Mouse (Mus musculus) erythroid progenitor cell, adult 5-6 weeks (primary cell): ENCODE measurements around the gene Oscar. TPM values are rescaled to one million over a fixed set of nuclear protein-coding genes. Genes with fewer than 3 reads are reported as not detected.
A peak's percentile ranks its signal among the peaks of the same experiment; 100 is the strongest.

Source experiments
- ATAC-seq: replicated peaks from 2 replicates; pipeline ENCODE4 v1.8.0; 2016; ENCODE audit warnings: moderate number of reproducible peaks, mild to moderate bottlenecking, moderate TSS enrichment, inconsistent platforms; ENCODE audit not compliant: poor library complexity, low FRiP score, severe bottlenecking
- total RNA-seq, 2 experiments: library from RNA; stranded (forward) in 1 of 2; stranded (reverse) in 1 of 2; fragments of 150-400 nt in 1 of 2; fragments of 186-747, 209-891 nt in 1 of 2; gene quantifications; 2 replicates each; pipeline versions ENCODE4 v1.2.3 to v1.2.4; 2015 to 2017; ENCODE audit warnings: low replicate concordance in 2 of 2

Gene Oscar
- not detected in 2 replicates for total RNA-seq (2015; ENCODE audit: low replicate concordance)
- not detected in 2 replicates for total RNA-seq (2017; ENCODE audit: low replicate concordance)

DNA sequence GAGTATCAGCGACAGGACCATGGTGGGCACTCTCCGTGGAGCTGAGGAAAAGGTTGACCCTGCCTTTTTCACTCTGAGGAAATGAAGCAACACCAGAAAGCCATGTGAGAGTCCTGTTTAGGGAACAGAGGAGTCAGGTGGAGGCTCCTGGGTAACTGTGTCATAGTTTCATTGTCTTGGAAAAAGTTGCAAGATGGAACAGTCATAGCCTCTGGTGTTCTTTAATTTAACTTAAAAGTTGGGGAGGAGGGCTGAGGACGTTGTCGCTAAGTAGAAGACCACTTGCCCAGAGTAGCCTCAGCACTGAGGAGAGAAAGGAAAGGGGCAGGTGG lies at the start of gene Oscar:
Gene Oscar, minus strand, starts transcription at position 101 of the 332 bp plus-strand sequence.
- ATAC-seq = no peak

DNA sequence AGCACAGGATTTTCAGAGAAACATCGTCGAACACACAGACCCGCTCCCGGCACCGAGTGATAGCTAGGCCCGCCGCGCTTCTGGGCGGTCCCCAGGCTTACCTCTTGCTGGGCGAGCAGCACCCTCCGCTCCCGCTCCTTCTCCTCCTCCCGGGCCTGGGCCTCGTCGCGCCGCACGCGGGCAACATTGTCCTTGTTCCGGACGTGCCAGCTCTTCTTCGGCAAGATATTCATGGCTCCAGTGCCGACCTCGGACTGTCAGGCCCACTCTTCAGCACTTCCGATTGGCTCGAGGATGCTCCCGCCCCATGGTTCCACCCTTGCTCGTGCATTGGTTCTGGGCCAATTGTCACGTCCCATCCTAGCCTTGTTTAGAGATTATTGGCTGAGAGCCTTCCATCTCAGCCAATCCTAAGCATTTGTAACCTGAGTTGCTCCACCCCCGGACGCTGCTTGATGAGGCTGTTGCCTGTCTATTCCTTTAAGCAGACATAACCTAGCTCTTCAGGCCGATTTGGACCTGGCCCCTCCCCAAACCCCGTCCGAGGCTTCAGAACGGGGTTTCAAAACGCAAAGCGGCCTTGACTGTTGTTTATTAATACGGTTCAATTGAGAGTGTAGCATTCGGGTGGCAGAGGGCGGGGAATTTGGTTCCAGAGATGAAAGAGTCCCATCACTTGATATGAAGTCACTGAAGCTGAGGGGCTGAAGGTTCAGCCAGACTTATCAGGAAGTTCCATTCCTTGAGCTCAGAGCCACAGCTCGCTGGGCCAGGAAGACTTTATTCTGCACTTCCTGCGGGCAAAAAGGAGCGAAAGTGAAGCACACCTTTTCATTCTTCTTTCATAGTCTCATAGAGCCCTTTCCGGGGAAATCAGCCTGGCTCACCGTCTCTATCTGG lies 49.5 kb upstream of the Oscar start, which contains the start of gene Leng1:
Gene Leng1, minus strand, starts transcription at position 626 of the 900 bp plus-strand sequence.
- ATAC-seq = peak; percentile 95

DNA sequence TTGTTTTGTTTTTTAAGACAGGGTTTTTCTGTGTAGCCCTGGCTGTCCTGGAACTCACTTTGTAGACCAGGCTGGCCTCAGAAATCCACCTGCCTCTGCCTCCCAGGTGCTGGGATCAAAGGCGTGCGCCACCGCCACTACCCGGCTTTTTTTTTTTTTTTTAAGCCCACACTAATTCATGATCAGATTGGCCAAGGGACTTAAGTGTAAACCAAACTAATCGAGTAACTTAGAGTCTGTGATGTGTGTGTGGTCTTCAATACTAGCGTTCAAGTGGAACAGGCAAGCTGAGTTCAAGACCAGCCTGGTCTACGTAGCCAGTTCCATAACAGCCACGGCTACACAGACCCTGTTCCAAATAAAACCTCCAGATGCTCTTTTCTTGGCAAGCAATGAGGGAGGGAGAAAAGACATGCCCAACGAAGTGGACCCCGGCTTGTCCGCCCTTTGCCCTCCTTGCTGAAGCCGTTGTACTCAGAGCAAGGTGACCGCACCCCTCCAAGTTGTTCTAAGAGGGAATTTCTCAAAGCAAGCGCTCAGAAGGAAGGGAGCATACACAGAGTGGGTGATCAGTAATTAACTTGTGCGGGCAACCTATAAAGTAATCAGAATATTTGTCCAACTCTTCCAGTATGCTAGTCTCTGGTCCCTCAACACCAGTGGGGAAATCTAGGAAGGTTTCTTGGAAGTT lies 48.7 kb upstream of the Oscar start:
- peak; percentile 35; the same call in 1 of the 2 replicates for ATAC-seq

DNA sequence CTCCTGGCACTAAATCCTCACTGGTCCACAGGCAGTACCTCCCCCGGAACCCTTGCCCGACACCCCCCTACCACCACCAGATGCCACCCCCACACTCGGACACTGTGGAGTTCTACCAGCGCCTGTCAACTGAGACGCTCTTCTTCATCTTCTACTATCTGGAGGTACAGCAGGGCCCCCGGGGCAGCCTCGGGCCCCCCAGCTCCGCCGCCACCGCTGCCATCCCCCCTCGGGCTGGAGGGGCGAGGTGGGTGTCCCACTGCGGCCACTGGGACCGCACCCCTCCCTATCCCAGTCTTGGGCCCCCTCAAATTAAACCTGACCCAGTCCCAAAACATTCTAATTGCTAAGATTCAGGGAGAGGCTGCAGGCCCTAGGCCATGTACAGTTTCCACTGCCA lies 42.6 kb upstream of the Oscar start:
- no peak for ATAC-seq

DNA sequence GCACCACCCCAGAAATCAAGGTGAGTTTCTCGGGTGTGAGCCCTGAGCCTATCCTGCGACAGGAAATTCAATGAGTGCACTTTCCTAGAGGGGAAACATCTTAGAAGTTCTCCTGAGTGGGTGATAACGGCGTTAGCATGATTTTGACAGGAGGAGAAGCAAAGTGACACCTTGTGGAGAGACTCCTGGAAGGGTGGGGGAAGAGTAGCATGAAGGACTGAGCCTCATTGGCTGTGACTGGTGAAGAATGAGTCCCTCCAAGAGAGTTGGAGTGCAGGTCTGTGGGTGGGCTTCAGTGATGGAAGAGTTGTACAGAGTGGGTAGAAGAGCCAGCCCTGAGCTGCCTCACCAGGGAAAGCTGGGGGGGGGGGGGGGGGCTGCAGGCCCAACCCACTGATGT lies 41.0 kb upstream of the Oscar start:
- no peak for ATAC-seq

DNA sequence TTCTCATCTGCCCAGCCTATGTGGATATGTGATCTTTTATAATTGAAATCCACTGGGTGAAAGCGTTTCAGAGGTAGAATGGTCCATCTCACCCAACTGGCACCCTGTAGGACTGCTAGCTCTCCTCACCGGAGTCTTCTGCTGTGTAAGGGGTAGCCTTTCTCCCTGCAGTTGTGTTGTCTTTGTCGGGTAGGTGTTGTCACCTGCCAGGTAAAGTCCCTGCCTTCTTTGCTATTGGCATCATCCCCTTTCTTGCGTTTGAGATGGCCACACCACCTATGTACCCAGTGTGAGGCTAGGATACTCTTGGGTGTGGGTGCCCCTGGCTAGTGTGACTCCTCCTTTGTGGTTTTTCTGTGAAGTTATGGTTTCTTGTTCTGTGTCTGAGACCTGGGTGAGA lies 30.7 kb upstream of the Oscar start:
- ATAC-seq = no peak

DNA sequence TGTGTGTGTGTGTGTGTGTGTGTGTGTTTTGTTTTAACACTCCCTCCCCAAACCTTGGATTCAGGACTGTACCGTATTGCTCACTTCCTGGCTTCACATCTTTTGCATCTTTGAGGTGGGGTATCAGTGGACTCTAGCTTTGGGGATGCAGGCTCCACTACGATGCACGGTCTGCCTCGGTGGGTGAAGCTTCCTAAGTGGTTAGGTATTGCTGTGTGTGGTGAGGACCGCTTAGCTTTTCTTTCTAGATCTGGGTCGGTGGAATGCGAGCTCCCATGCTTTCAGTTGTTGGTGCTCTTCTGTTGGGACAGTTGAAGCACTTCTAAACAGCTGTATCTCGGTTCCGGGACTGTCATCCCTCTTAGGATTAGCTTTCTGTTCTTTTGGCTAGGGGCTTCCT lies 30.2 kb upstream of the Oscar start:
- no peak for ATAC-seq

DNA sequence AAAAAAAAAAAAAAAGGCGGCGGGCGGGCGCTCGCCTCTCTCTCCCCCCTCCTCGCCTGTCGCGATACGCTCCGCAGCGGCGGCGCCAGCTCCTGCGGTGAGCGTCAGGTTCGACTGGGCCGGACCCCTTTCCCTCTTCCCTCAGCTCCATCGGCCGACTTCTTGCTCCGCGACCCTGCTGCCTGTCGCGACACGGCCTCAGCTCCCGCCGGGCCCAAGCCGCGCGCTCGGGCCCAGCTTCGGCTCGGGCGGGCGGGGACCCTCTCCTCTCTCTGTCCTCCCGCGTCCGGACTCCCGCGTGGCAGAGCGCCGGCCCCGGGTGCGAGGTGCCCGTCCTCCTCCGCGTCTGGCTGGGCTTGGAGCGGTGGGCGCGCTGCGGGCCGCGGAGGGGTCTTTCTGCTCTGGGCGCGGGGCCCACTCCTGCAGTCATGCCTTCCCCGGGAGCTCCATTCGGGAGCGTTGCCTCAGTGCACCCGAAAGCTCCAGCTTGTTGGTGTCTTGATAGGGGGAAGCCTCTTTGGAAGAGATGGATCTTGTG lies 29.6 kb upstream of the Oscar start:
- ATAC-seq = peak; percentile 20; the same call in 1 of the 2 replicates

DNA sequence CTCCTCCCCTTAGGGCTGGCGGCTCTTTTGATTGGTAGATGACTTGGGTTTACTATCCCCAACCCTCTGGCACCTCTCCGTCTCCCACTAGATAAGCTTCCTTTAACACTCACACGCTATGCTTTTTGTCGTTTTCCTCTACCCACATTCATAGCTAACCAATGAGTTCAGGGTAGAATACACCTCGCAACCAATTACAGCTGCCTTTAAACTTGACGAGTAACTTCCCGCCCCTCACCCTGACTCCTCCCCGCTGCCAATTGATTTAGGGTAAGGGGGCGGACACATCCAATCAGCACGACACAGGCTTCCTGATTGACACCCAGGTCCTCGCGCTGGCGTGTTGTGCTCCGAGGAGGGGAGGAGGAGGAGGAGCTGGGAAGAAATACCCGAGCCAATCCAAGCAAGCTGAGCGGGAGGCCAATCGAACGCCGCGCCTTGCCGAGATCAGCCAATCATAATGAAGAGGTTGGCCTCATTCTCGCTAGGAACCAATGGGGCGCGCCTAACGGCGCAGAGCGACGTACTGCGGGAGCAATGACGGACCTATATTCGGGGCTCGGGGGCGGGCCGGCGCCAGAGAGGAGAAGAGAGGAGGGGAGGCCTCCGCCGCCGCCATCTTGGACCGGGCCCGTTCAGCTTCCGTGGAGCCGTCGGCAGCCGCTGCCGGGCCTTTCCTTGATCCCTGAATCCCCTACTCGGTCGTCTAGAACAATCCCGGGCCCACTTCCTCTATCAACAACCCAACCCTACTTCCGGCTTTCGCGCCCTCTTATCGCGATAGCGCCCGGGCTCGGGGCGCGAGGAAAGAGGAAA lies 28.9 kb upstream of the Oscar start, which contains the start of gene Cnot3:
Gene Cnot3, plus strand, starts transcription at position 597 of the 816 bp plus-strand sequence.
- ATAC-seq = peak; percentile 92

DNA sequence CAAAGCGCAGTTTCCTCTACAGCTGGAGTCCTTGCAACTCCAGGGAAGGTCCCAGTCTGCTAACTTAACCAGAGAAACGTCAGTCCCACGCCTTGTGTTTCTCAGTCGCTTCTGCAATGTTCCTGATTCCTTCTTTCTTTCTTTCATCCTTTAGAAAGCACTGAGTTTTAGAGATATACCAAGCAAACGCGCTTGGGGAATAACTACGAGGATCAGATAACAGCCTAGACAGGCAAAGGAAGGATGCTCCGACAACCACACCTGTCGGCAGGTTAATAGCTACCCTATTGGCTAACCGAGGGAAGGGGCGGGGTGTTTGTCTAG lies 28.4 kb upstream of the Oscar start:
- ATAC-seq = no peak

DNA sequence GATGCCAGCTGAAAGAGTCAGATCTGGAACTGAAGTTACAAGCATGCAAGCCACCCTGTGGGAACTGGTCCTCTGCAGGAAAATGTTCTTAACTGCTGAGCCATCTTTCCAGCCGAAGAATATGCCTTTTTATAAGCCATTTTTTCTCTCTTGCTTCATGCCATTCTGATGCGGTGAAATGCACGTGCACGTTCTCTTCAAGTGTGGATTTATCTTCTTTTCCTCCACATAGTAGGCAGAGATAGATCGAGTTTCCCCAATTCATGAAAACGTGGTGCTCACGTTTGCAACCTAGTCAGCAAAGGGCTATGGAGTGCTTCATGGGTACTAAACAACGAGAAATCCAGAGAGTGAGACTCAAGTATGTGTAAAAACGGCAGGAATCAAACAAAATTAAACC lies 27.9 kb upstream of the Oscar start:
- ATAC-seq = no peak

DNA sequence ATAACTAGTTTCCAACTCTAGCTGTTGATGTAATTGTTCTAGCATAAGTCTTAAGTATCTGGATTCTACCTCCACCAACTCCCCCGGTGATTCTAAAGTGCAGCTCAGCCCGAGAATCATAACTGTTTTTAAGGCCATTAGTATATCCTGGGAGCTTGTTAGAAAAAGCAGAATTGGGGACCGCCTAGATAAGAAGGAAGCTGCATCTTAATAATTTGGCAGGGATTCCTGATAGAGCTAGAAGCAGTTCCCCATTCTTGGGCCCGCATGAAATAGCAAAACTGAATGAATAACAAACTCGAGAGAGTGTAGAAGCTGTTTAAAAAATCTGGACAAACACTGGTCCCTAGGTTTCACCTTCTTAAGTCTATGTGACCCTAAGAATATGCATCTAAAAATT lies 27.5 kb upstream of the Oscar start:
- no peak for ATAC-seq

DNA sequence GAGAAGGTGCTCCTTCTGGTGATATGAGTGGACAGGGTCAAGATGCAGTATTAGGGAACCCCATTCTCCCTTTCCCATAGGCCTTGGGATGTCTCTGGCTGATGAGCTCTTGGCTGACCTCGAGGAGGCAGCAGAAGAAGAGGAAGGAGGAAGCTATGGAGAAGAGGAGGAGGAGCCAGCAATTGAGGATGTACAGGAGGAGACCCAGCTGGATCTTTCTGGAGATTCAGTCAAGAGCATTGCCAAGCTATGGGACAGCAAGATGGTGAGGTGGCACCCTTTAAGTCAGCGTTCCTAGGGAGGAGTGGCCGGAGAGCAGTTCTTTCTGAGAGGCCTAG lies 14.5 kb upstream of the Oscar start:
- no peak for ATAC-seq

DNA sequence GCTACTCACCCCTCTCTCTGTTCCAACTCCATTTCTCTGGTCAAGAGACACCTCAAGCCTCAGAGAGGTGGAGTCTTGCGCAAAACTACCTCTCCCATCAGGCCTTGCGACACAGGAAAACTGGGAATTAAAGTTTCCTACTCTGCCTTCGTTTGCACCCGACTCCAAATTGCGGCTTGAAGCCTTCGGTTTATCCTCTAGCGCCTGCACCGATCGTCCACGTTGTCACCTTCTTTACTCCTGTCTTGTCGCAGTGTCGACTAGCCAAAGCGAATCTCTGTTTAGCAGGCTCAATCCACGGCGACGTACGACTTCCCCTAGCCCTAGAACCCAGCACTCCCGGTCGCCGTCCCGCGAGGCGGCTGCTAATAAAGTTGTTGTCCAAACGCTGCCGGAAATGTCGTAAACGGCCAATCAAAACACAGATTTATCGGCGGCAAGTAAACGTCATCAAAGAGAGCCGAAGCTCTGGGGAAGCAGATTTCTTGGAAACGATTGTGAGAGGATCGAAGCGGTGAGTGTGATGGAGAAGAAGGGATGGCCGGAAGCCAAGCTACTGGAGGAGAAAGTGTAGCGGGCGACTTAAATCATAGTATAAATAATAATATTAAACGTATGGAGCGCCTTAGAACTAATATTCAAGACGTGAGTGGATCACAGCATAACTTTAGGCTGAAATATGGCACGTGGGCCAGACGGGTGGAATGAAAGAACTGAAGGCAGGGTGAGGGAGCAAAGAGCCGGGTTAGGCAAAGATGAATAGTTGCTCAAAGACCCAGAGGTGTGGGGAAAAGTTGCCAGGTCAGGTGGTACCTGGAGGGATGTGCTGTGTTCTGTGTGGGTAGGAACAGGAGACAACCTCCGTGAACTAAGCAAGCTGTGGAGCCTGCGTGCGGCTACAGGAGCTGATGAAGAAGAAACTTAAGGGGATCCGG lies 13.9 kb upstream of the Oscar start, which contains the start of the genes Tfpt and Prpf31:
Gene Tfpt, minus strand, starts transcription at position 387 of the 935 bp plus-strand sequence.
Gene Prpf31, plus strand, starts transcription at position 443 of the 935 bp plus-strand sequence.
- peak; percentile 90 for ATAC-seq

DNA sequence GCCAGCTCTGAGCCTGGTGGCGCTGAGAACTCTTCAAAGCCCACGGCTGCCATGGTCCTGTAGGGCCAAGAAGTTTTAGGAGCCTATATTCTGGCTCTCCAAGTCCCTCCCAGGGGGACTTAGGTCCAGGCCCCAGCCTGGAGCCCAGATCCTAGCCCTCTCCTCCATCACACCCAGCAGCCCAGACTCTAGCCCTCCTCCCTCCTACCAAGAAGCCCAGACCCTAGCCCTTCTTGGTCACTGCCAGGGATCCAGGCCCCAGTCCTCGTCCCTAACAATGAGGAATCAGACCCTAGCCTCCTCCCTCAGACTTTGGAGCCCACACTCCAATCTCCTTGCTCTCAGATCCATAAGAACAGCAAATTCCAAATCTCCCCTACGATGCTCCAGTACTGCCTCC lies 13.1 kb upstream of the Oscar start:
- peak; percentile 20 for ATAC-seq

DNA sequence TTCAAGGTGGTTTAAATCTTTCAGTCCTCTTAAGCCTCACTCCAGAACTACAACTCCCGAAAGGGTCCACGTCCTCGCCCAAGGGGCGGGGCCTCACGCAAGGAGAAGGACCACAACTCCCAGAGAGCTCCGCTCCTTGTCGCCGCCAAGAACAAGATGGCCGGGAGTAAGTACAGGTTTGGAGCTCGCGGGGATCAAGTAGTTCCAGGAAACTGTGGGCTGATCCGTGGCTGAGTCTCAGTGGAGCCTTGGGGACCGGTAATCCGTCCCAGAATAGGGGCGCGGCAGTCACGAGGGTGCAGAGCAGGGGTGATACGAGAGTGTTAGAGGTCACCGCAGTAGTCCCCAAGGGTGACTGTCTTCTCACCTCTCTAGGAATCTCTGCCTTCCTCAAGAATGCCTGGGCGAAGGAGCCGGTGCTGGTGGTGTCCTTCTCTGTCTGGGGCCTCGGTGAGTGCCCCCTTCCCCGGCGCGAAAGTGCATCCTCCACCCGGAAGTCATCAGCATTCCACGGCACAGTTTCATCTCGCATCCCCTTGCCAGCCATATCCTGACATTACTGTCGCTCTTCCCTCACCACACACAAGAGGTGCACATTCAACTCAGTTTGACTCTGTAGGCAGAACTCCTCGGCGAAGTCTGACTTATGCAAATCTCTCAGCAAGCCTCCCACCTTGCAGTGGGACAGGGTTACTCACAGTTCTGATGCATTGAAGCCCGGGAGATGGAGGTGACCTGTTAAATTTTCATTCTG lies 1.5 kb upstream of the Oscar start, which contains the start of gene Ndufa3:
Gene Ndufa3, plus strand, starts transcription at position 132 of the 754 bp plus-strand sequence.
- ATAC-seq = peak; percentile 98

DNA sequence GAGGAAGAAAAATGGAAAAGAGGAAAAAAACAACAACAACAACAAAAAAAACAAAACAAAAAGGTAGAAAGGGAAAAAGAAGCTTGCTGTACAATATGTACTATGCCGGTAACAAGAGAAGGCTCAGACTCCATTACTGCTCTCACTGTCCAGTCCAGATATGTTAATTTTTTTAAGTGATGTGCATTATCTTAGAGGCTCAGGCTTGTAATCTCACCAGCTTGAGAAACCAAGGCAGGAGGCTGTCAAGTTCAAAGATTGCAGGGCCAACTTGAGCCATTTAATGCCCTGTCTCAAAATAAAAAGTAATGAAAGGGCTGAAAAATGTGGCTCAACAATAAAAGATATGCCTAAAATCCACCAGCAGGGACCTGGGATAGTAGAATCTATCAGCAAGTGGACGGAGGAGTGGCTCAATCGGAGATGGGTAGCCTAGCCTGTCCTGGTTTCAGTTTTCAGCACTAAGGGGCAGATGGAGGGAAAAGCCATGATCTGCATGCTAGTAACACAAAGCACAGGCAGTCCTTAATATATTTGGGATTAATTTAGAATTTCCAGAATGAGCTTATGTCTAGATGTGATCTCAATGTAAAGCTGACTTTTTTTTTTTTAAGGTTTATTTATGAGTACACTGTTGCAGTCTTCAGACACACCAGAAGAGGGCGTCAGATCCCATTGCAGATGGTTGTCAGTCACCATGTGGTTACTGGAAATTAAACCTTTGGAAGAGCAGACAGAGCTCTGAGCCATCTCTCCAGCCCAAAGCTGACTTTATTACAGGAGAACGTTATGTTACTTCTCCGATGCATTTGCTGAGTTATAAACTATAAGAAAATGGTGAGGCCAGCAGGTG lies 658 bp upstream of the Oscar start:
- ATAC-seq = no peak
